ENCODE assay signal across 7 mouse cellular contexts in the genomic region with DNA sequence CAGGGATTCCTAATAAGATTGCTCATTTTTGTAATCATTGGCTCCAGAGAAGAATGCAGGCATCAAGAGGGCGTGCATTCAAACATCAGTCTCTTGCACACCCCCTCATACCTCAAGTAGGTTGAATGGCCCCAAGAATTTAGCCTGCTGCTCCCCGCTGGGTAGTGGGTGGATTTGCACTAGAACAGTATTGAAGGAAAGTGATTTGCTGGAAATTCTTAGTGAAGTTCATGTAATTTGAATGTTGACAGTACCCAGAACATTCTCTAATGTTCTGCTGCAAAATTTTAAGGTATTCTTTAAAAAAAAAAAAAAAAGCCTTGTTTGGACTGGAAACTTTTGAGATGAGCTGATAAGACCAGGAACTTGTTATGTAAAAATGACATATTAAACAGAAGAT. TPM values are rescaled to one million over a fixed set of nuclear protein-coding genes. Genes with fewer than 3 reads are reported as not detected.
DNase-seq lines count a peak whose midpoint lies in the region; ATAC-seq lines count a peak whose summit lies in the region.

No protein-coding gene starts in this region.

- DNase-seq in limb, embryonic 11.5 days (ENCODE audit: low spot score), result no peak
- peak; percentile 31 for DNase-seq in splenic B cell, adult 2 months (ENCODE audit: low read depth, low spot score)
- DNase-seq in left cerebral cortex, postnatal 36 days (ENCODE audit: low spot score in 2 of 2), result no peak
- no peak for DNase-seq in lung, postnatal 25 days (ENCODE audit: low spot score)

- ATAC-seq in megakaryocyte, adult 5-6 weeks (ENCODE audit: poor library complexity, severe bottlenecking), result no peak
- no peak for ATAC-seq in embryonic facial prominence, embryonic 13.5 days (ENCODE audit: insufficient number of reproducible peaks, insufficient read depth, low FRiP score, low TSS enrichment, low read depth)
- ATAC-seq in limb, embryonic 11.5 days (ENCODE audit: insufficient number of reproducible peaks, low FRiP score, low TSS enrichment, low read depth), result no peak

- peak overlapping the region; percentile 79 for H3K4me2 ChIP-seq in embryonic facial prominence, embryonic 13.5 days
- peak overlapping the region; percentile 66 for H3K4me2 ChIP-seq in limb, embryonic 11.5 days (ENCODE audit: low read depth, severe bottlenecking)

- no peaks in the 10 kb centered on the region for H3K9me3 ChIP-seq in megakaryocyte, embryonic 14.5 days
- H3K9me3 ChIP-seq in embryonic facial prominence, embryonic 13.5 days, result no peaks in the 10 kb centered on the region
- H3K9me3 ChIP-seq in limb, embryonic 11.5 days (ENCODE audit: control insufficient read depth, low read length), result no peaks in the 10 kb centered on the region

- H3K4me3 ChIP-seq in megakaryocyte, embryonic 14.5 days (replicated peaks), result peak overlapping the region; percentile 97
- peak overlapping the region; percentile 91 for H3K4me3 ChIP-seq in embryonic facial prominence, embryonic 13.5 days
- peak overlapping the region; percentile 62; the same call in 1 of the 2 replicates for H3K4me3 ChIP-seq in limb, embryonic 11.5 days (ENCODE audit: low read depth, low read length)

- no peaks in the 10 kb centered on the region for H3K27me3 ChIP-seq in megakaryocyte, embryonic 14.5 days (replicated peaks)
- H3K27me3 ChIP-seq in embryonic facial prominence, embryonic 13.5 days, result no peaks in the 10 kb centered on the region
- H3K27me3 ChIP-seq in limb, embryonic 11.5 days (ENCODE audit: control insufficient read depth, insufficient read depth, low read length), result no peaks in the 10 kb centered on the region
- H3K27me3 ChIP-seq in splenic B cell, adult 2 months (ENCODE audit: control insufficient read depth, insufficient read depth, low read length, poor library complexity, severe bottlenecking), result no peaks in the 10 kb centered on the region

- WGBS in embryonic facial prominence, embryonic 13.5 days, result 39% methylated on average over 2 of the region's 2 CpGs
- WGBS in limb, embryonic 11.5 days, result 55% methylated on average over 2 of the region's 2 CpGs

- H3K9ac ChIP-seq in embryonic facial prominence, embryonic 13.5 days, result peak overlapping the region; percentile 86; the same call in 1 of the 2 replicates
- H3K9ac ChIP-seq in limb, embryonic 11.5 days (ENCODE audit: low read length), result no peak overlapping the region

- H3K4me1 ChIP-seq in megakaryocyte, embryonic 14.5 days, result peaks cover 43% of the 10 kb centered on the region
- H3K4me1 ChIP-seq in embryonic facial prominence, embryonic 13.5 days, result peaks cover 11% of the 10 kb centered on the region
- H3K4me1 ChIP-seq in limb, embryonic 11.5 days (ENCODE audit: control insufficient read depth, insufficient read depth, low read length), result peaks cover 7% of the 10 kb centered on the region; the same call in 1 of the 2 replicates

- H3K36me3 ChIP-seq in megakaryocyte, embryonic 14.5 days (replicated peaks; ENCODE audit: low read length), result peaks cover 7% of the 10 kb centered on the region
- H3K36me3 ChIP-seq in embryonic facial prominence, embryonic 13.5 days, result no peaks in the 10 kb centered on the region
- no peaks in the 10 kb centered on the region for H3K36me3 ChIP-seq in limb, embryonic 11.5 days (ENCODE audit: control insufficient read depth, insufficient read depth, low read length)
- H3K36me3 ChIP-seq in splenic B cell, adult 2 months (ENCODE audit: control insufficient read depth, insufficient read depth, low read length, poor library complexity, severe bottlenecking), result peaks cover 3% of the 10 kb centered on the region; the same call in 1 of the 2 replicates

- intact Hi-C loops in left cerebral cortex, postnatal 36 days (cut with DNase I), result no loop called here

- no peak overlapping the region for H3K27ac ChIP-seq in embryonic facial prominence, embryonic 13.5 days
- H3K27ac ChIP-seq in limb, embryonic 11.5 days (replicated peaks; ENCODE audit: low read depth, low read length), result no peak overlapping the region

RNA-seq across cellular contexts. Expression of a gene that starts 1.2 kb away (rescaled TPM):
- 0.54 TPM in 1 of 2 replicates, not detected in the other for polyA plus RNA-seq in megakaryocyte, embryonic 14.5 days (2012; ENCODE audit: insufficient read depth, low replicate concordance)
- total RNA-seq in megakaryocyte, adult 5-6 weeks (2015), result 40.6 and 41.9 TPM in 2 replicates
- 50.0 and 61.9 TPM in 2 replicates for total RNA-seq in megakaryocyte, adult 5-6 weeks (2017)
- polyA plus RNA-seq in embryonic facial prominence, embryonic 13.5 days (2015; fragmentation: Nextera tagmentation; extraction: Ambion mirVana), result 13.0 and 14.3 TPM in 2 replicates
- polyA plus RNA-seq in limb, embryonic 11.5 days (2014; fragmentation: Nextera tagmentation; extraction: Ambion mirVana), result 13.5 and 17.3 TPM in 2 replicates
- 100 to 1,000 TPM in 1 of 2 experiments, 10 to 100 TPM in 1; 91.2 to 111 TPM for total RNA-seq in left cerebral cortex, postnatal 36 days (2021)

RNA-seq across cellular contexts. Expression of a gene that starts 50.9 kb away (rescaled TPM):
- polyA plus RNA-seq in megakaryocyte, embryonic 14.5 days (2012; ENCODE audit: insufficient read depth, low replicate concordance), result not detected in 2 replicates
- 3.8 and 4.0 TPM in 2 replicates for total RNA-seq in megakaryocyte, adult 5-6 weeks (2015)
- 2.5 and 4.0 TPM in 2 replicates for total RNA-seq in megakaryocyte, adult 5-6 weeks (2017)
- polyA plus RNA-seq in embryonic facial prominence, embryonic 13.5 days (2015; fragmentation: Nextera tagmentation; extraction: Ambion mirVana), result 0.30 and 0.31 TPM in 2 replicates
- polyA plus RNA-seq in limb, embryonic 11.5 days (2014; fragmentation: Nextera tagmentation; extraction: Ambion mirVana), result 0.23 and 0.29 TPM in 2 replicates
- under 1 TPM; 0.27 to 0.45 TPM for total RNA-seq in left cerebral cortex, postnatal 36 days (2021)
